Mouse (Mus musculus) CH12.LX (cell line): Measurements from ENCODE around the gene Abhd12.

Experiments
- EP300 ChIP-seq: IDR thresholded peaks from 2 replicates; pipeline ENCODE4 v1.6.1; 2011; ENCODE audit warnings: low read length, improper control_type of control experiment
- MAFK ChIP-seq: IDR thresholded peaks from 2 replicates; pipeline ENCODE4 v1.6.1; 2011; ENCODE audit warnings: low read length, improper control_type of control experiment; ENCODE audit not compliant: insufficient replicate concordance
- MEF2A ChIP-seq: IDR thresholded peaks from 2 replicates; pipeline ENCODE4 v1.6.1; 2014; ENCODE audit warnings: low read depth, mild to moderate bottlenecking, inconsistent platforms, low read length, improper control_type of control experiment, borderline replicate concordance
- POLR2A ChIP-seq: IDR thresholded peaks from 2 replicates; pipeline ENCODE4 v1.6.1; 2011; ENCODE audit warnings: low read depth, mild to moderate bottlenecking, improper control_type of control experiment, low read length
- SIN3A ChIP-seq: IDR thresholded peaks from 2 replicates; pipeline ENCODE4 v1.6.1; 2012; ENCODE audit warnings: low read length, improper control_type of control experiment, inconsistent platforms
- SMC3 ChIP-seq: IDR thresholded peaks from 2 replicates; pipeline ENCODE4 v1.6.1; 2011; ENCODE audit warnings: low read depth, low read length, improper control_type of control experiment
- USF2 ChIP-seq: conservative IDR thresholded peaks from 2 replicates; pipeline ENCODE4 v1.6.1; 2011; ENCODE audit warnings: low read depth, low read length, improper control_type of control experiment
- ZC3H11A ChIP-seq: IDR thresholded peaks from 2 replicates; pipeline ENCODE4 v1.6.1; 2012; ENCODE audit warnings: low read depth, mild to moderate bottlenecking, inconsistent platforms, low read length, improper control_type of control experiment
- ZKSCAN1 ChIP-seq: IDR thresholded peaks from 2 replicates; pipeline ENCODE4 v1.6.1; 2012; ENCODE audit warnings: low read depth, inconsistent platforms, low read length, improper control_type of control experiment, borderline replicate concordance

- TF ChIP-seq MEF2A (no peak), ZKSCAN1 (no peak), EP300 (no peak), POLR2A (no peak), SMC3 (no peak), SIN3A (no peak), ZC3H11A (no peak), USF2 (no peak), MAFK (no peak)
Measured at GRCm38 (mm10) chr2:150950056-150950455, 45.5 kb upstream of the Abhd12 start.
